Mouse (Mus musculus): ENCODE data around the gene Tmem262.
"Not testable (repeated sequence)": the region's sequence is repeated elsewhere in the genome, so short reads cannot be mapped to it uniquely, and the experiment has no call there.

Gene Tmem262

DNA sequence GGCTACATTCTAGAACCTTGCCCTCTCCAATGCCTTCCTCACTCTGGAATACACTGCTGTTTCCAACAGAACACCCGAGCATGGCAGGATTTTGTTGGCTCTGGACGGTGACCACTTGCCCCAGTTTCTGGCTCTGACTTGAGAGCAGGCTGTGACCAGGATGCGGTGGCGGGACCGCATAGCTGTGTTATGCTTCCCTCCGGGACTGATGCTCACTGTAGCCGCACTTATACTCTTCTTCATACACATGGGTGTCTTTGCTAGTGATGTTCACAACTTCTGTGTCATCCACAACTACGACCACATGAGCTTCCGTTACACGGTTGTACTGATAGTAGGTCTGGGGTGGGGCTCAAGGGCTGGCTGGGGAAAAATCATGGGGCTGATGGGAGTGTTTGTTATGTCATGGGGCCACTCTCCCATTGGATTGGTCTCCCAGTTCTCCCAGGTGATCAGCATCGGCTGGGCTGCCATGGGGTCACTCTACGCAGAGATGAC, at the start of gene Tmem262:
Gene Tmem262, plus strand, starts transcription at position 51 of the 498 bp plus-strand sequence.
- no peak for DNase-seq

DNA sequence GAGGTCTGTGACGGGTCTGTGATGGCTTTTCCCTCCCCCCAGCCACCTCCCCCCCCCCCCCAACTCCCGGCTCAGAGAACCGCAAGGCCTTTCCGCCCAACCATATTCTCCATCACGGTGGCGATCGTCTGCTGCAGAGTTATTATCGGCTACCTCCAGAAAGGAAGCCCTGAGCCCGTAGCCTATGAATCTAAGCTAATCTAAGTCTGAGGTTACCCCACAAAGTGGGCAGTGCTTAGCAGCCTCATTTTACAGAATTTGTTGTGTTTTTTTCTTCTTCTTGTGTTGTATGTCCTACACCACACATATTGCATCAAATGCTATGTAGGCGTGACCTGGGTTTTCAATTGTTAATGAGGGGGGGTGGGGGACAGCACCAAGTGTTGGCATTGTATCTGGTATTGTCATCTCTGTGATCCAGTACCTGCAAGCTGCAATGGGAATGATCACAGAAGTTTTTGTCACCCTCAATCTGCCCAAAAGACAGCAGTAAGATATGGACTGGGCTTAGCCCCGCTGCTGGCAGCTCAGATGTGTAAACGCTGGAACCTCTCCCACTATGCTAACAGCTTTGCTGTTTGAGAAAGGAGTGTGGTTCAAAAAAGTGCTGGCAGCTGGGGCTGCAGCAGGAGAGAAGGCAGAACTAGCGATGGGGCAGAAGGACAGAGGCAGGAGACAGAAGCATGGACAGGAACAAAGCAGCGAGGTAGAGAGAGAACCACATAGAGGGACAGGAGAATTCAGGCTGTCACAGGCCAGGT, 49.1 kb upstream of the Tmem262 start:
- no peak for DNase-seq

DNA sequence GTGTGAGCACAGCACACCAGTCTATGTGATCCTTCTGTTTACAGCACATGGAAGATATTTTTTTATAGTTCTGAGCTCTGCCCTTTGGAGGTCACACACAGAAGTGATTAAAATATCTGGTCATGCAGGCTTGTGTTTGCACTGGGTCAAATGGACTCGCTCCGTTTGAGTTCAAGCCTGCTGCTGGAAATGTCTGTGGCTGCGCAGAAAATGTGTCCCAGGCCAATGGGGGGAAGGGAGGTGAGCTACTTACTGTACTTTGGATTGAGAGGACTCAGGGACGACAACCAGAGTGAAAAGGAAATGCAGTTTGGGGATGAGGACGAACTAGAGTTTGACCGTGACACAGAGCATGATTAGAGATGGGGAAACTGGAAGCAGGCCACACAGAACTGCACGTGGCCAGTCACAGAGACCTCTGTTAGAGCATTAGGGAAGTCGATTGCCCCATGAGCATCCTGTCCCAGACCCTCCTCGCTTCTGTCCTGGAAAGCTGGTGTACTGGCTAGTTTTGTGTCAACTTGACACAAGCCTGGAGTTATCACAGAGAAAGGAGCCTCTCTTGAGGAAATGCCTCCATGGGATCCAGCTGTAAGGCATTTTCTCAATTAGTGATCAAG, 43.8 kb upstream of the Tmem262 start:
- no peak for DNase-seq

DNA sequence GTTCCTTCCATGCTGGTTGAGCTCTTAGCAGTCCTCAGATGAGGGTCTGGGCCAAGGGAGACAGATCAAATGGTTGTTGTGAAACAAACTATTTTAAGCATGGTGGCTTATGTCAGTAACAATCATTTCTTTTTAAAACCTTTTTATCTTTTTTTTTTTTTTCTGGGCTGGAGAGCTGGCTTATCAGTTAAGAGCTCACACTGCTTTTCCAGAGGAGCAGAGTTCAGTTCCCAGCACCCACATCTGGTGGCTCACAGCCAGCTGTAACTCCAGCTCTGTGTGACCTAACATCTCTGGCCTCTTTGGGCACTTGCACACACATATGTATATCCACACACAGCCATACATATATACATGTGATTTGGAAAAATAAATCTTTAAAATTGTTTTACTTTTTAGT, 42.1 kb upstream of the Tmem262 start:
- DNase-seq = no peak

DNA sequence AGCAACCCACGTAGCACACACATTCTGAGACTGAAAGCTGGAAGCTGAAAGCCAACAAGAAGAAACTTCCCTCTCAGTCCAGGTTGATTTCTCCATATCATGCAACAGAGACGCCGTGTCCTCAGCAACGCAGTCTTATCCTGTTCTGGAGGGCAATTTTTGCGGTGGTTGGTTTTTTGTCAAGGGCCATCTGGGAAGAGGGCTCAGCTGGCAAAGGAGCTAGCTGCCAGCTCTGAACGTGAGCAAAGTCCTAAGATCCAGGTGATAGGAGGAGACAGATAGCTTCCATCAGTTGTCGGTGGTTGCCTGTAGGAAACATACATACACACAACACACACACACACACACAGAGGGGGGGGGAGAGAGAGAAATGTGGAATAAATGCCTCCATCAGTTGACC, 41.5 kb upstream of the Tmem262 start:
- DNase-seq = no peak

DNA sequence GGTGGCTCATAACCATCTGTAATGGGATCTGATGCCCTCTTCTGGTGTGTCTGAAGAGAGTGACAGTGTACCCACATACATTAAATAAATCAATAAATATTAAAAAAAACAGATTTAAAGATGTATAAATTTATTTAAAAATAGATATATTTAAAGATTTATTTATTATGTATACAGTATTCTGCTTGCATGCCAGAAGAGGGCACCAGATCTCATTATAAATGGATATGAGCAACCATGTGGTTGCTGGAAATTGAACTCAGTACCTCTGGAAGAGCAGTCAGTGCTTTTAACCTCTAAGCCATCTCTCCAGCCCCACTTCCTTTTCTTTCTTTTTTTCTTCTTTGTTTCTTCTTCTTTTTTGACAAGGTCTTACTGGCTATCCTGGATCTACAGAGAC, 39.8 kb upstream of the Tmem262 start:
- DNase-seq = no peak

DNA sequence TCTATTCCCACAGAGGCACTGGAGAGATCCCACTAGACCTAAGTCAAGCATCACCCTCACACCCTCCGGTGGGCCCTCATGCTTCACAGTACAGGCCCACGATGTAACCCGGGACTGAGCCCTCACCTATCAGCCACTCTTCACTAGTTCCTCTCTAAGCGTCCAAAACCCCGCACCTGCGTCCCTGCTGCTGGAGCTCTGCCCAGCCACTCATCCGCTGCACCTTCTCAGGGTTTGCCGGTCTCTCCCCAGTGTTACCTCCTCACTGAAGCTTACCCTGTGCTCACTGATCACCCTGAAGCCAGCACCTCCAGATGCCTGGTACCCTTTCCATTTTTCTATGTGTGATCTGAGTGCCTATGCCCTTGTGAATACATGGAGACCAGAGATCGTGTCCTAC, 37.5 kb upstream of the Tmem262 start:
- DNase-seq = no peak

DNA sequence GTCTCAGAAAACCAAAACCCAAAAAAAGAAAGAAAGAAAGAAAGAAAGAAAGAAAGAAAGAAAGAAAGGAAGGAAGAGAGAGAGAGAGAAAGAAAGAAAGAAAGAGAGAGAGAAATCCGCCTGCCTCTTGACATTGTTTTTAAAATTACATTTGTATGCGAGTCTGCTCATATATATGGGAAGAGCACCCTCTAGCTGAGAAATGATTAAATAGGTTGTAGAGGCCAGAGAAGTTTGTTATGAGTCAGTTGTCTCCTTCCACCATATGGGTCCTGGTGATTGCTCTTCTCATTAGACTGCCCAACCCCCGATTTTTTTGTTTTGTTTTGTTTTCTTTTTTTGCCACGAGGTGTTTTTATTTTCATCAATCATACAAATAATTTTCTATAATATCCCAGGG, 35.7 kb upstream of the Tmem262 start:
- DNase-seq = not testable (repeated sequence)

DNA sequence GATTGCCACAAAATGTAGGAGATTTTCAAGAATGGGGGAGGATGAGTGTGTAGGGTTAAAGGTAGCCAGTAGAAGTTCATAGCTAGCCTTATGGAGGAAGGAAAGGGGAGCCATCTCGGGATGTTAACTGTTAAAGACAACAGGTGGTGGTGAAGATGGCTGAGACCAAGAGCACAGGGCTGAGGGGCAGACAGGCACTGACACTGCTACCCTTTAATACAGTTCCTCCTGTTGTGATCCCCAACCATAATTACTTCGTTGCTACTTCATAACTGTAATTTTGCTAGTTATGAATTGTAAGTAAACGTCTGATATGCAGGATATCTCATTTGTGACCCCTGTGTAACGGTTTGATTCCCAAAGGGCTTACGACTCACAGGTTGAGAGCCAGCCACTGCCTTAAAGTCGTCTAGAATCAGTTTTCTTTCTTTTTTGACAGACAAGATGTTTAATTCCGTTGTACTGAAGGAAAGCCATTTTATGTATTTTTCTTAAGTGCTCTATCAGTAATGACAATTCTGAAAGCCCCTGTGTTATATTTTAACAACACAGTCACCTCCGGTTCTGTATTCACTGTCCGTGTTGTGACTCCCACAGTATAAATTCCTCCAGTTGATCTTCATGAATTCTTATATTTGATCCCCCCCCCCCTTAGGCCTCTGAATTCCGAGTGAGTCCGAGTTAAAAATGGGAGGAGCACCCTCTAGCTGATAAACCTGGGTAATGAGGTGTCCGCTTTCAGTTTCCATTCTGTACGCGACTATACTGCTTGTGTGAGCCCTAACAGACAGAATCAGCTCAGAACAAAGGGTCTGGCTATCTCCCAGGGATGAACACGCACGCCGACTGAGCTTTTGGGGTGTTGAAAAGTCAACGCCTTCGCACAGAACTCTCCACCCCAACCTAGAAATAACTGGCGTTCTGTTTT, 34.2 kb upstream of the Tmem262 start:
- no peak for DNase-seq

DNA sequence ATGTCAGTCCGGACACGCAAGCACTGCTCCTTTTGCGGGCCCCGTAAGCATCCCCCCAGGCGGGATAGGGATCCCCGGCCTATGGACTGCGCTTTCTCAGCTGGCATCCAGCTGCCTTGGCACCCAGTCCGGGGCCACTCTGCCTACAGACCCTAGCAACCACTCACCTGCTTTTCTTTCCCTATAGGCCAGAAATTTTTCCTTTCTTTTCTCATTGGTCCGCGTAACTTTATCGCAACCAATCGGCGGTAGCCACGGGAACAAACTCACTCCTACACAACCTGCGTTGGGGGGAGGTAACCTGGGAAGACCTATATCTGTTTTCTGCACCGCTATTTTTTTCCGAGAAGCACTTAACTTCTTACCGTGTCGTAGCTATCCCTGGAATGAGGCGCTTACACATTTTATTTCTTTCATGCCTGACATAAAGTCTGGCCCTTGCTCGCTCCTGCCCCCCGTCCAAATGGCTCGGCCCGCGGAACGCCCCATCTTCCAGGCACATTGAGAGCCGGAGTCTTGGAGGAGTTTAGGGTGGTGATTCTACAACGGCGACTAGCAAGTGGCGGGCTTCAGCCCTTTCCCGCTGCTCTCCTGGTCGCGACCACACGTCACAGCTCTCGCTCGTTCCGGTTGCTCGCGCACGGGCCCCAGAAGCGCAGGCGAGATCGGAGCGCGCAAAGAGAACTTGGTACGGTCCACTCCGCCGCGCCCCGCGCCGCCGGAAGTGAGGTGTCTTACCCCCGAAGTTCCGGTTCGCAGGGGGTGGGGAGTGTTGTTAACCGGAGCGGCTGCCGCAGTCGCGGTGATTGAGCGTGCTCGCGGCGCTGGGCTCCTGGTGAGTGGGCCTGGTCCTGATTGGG, 33.3 kb upstream of the Tmem262 start, which contains the start of gene Syvn1:
Gene Syvn1, plus strand, starts transcription at position 283 of the 860 bp plus-strand sequence.
- DNase-seq = peak; percentile 95

DNA sequence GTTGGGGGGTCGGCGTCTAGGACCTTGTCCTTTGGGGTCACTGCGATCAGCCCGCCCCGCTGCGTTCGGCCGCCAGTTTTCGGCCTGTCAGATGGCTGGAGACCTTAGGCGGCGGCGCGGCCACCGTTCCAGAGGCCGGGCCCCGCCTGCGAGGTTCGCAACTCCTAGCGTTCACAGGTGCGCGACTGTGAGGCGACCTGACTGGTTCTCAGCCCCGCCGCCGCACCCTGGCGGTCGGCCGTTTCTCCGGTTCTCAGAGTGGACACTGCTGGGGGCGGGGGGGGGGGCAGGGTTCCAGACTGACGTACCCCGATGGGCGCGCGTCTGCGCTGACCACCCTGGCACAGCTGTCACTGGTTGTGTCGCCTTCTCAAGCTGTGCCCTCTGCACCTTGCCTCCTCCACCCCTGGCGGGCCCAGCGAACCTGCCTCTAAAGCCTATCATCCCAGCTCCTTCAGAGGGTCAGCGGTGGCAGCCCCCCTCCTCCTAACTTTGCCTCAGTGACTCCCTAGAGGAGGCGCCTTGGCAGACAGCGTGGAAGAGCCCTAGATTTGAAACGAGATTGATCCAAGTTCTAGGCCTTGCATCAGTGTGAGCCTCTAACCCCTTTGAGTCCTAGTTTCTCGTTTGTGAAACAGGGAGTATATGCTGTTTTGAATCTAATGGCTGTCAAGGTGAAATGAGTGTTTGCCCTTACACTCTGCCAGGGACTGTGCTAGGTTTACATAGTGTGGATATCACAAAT, 32.5 kb upstream of the Tmem262 start:
- no peak for DNase-seq

DNA sequence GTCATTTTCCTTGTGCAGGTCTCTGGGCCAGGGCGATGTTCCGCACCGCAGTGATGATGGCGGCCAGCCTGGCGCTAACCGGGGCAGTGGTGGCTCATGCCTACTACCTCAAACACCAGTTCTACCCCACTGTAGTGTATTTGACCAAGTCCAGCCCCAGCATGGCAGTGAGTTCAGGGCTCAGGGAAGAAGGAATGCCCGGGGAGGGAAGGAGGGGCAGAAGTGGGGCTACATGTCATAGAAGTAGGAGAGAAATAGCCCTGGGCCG, 32.0 kb upstream of the Tmem262 start:
- DNase-seq = no peak

DNA sequence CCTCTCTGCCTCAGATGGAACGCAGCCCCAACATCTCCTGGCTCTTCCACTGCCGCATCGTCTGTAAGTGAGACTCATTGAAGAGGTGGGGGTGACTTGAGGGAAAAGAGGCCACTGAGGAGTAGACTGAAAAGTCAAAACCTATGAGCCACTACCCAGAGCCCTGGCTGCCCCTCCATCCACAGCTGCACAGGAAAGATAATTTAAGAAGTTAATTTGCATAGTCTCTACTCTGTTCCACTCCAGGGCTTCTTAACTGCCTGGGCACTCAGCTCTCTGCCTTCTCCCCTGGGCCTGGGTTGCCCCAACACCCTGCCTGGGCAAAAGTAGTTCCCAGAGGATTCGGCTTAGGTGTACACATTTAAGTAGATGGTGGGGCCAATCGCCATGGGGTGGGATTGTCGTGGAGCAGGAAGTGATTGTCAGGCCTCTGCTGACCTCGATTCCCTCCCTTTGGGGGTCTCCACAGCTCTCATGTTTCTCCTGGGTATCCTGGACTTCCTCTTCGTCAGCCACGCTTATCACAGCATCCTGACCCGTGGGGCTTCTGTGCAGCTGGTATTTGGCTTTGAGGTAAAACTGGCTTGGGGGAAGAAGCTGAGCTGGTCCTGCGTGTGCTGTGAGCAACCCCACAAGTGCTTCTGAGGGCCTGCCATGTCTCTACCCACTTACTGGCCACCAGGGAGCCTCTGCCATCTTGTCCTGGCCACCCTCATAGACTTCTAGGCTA, 31.0 kb upstream of the Tmem262 start:
- DNase-seq = no peak

DNA sequence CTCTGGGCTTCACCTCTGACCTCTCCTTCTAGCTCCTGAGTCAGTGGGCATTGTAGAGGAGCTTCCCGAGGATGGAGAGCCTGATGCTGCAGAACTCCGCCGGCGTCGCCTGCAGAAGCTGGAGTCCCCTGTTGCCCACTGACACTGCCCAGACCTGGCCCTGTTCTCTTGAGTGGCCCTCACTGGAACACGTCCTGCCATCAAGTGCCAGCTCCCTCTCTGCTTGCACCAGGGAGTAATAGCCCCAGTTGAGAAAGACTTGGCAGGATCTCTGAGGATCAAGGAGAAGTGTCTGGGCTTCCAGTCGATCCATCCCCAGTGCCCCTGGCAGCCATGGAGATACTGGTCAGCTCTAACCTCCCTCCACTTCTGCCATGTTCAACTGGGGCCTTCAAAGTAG, 27.3 kb upstream of the Tmem262 start:
- DNase-seq = no peak

DNA sequence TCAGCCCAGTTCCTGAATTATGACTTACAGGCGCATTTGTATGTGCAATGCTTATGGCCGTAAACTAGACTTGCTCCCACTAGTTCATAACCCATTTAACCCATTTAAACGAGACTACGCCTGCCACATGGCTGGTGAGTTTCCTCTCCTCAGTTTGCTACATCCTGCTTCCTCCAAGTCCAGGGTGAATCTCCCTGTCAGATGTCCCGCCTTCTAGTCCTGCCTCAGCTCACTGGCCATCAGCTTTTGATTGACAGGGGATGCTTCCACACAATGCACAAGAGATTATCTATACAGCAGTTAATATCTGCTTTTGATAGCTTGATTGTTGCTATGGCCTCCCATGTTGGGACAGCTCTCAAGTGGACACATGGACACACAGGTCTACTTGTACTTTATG, 25.5 kb upstream of the Tmem262 start:
- DNase-seq = no peak

DNA sequence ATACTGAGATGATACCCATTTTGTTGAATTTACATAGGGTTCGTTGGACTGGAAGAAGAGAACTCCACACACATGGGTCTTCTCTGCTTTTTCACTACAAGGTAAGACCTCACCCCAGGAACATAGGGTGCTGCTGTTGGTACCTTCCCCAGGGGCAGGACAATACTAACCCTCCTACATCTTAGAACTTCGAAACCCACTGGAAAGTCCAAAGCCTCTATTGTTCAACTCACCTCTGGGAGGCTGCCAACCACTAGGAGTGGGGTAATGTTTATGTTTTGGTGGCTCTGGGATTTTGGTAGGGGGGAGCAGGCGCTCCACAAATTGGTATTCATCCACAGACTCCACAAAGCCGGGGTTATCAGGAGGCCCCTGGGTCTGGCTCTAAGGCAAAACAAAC, 23.1 kb upstream of the Tmem262 start:
- DNase-seq = no peak

DNA sequence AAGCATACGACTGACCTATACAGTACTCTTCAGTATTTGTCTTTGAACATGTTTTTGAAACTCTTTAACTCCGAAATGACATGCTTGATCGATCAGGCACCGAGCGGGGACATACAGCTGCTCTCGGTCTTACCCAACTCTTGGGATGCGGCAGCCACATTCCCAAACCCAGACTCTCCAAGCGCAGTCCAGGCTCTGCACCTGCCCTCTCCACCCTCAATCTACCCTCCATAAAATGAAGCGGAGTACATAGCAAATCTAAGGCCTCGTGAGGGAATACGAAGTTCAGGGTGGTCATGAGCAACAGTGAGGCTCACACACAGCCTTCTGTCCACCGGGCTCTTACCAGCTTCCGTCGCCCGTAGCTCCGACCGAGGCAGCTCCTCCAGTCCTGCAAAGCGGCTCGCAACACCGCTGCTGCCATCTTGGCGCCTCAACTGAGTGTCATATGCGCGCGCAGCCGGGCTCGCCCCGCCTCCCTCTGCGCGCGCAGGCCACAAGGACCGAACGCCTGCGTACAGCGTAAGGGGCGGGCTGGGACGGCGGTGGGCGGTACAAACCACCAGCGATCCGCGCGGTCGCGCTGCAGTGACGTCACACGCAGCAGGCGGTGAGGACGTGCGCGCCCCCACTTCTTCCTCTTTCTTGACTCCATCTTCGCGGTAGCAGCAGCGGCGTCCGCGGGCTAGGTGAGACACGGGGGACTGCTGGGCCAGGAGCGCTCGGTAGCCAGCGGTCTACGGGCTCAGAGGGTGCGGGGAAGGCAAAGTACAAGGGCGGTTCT, 22.3 kb upstream of the Tmem262 start, which contains the start of the genes Mrpl49 and Fau:
Gene Mrpl49, minus strand, starts transcription at position 473 of the 784 bp plus-strand sequence.
Gene Fau, plus strand, starts transcription at position 532 of the 784 bp plus-strand sequence.
- peak; percentile 99 for DNase-seq

DNA sequence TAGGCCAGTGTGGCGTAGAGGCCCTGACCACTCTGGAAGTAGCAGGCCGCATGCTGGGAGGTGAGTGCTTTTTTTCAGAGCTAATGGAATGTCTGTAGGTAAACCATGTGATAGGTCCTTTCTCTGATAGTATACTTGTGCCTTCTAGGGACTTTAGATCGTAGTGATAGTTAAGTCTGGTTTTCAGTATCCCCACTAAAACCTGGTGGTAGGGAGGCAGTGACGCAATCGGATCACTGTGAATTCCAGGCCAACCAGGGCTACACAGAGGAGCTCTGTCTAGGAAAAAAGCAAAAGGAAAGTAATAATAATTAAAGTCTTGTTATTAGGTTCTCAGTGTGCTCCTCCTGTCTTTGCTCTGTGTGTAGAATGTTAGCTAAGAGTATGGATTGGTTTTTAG, 21.3 kb upstream of the Tmem262 start:
- DNase-seq = peak; percentile 2

DNA sequence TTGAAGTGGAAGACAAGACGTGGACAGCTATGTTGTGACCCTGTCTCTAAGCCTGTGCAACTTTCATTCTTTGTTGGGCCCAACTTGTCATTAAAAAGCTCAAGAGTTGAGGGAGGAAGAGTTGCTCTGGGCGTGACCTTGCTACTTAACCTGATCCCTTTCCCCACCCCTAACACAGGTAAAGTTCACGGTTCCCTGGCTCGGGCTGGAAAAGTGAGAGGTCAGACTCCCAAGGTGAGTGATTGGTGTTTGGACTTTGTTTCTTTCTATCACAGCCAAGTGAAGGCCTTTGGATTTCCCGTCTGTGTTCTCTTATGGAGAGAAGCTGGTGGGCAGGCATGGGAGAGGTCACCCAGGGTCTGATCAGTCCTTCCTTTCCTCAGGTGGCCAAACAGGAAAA, 20.9 kb upstream of the Tmem262 start:
- peak; percentile 8 for DNase-seq

DNA sequence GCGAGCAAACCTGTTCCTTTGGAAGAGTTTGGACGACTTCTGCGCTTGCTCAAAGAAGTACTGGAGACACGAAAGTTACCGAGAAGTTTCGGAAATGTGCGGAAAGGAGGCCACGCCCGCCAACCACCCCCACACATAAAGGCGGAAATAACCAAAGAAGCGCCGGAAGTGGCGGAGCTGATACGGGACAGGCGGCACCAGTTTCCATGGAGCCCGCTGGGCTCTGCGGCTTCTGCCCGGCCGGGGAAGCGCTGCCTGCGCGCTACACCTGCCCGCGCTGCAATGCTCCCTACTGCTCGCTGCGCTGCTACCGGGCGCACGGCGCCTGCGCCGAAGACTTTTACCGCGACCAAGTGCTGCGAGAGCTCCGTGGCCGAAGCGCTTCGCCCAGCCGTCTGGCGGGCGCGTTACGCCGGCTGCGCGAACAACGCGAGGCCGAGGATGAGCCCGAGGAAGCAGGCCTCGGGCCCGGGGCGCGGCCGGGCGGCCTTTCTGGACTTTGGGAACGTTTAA, 18.8 kb upstream of the Tmem262 start, which contains the start of gene Znhit2:
Gene Znhit2, plus strand, starts transcription at position 172 of the 513 bp plus-strand sequence.
- DNase-seq = peak; percentile 96

Data from layer of hippocampus, adult 9-11 months (tissue).